Mouse (Mus musculus): ENCODE results near the gene Polr1c. TPM values are rescaled to one million over a fixed set of nuclear protein-coding genes. Genes with fewer than 3 reads are reported as not detected.

The Polr1c gene
- total and polyA plus RNA-seq, 3 experiments = 195 to 197 TPM; not detected in 1

DNA sequence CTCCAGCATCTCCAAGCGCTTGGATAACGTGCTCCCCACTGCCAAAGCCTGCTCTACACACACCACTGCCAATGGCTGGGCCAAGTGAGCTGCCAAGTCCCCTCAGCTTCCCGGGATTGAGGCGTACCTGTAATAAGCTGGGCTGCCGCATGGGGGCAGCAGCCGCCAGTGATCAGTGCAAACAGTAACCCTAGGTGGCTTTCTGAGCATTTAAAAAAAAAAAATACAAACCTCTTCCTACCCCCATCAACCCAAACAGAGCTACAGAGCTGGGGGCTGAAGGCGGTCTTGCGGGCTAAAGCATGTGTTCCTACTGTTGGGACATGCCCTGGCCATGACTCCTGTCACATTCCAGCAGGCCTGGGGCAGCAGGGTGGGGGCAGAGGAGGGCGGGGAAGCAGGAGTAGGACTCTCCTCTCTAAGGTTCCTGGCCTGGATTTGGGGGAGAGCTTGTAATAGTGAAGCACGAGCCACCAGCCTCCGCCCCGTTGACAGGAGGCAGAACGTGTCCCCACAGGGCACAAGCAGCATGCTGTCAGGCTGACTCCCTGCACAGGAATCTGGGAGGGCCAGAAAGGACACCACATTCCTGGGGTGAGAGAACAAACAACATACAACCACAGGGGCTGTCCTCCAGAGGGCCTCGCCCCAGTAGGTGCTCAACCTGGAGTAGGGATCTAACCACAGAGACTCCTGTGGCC is 18.2 kb upstream of the Polr1c start (continued):
- TF ChIP-seq RCOR1 (IDR thresholded peaks at IDR 0.05; ENCODE audit: low read depth, low read length) (no peak), ZKSCAN1 (IDR thresholded peaks at IDR 0.05; ENCODE audit: low read depth, low read length) (no peak), NELFE (IDR thresholded peaks at IDR 0.05; ENCODE audit: low read depth, low read length) (no peak), TAL1 (IDR thresholded peaks at IDR 0.05; ENCODE audit: low read length) (no peak), JUND (IDR thresholded peaks at IDR 0.05; ENCODE audit: low read depth, low read length) (no peak), MEF2A (IDR thresholded peaks at IDR 0.05; ENCODE audit: extremely low read depth, insufficient replicate concordance, low read depth, low read length, poor library complexity, severe bottlenecking) (no peak), HCFC1 (IDR thresholded peaks at IDR 0.05; ENCODE audit: low read depth, low read length) (no peak), NRF1 (IDR thresholded peaks at IDR 0.05; ENCODE audit: insufficient read depth, low read depth, low read length, poor library complexity, severe bottlenecking) (no peak), ZNF384 (IDR thresholded peaks at IDR 0.05; ENCODE audit: low read depth, low read length) (peak; percentile 92), TCF12 (IDR thresholded peaks at IDR 0.05; ENCODE audit: low read depth, low read length) (no peak), EP300 (IDR thresholded peaks at IDR 0.05; ENCODE audit: low read depth in 1 of 2, low read length in 2 of 2) (no peak), ETS1 (IDR thresholded peaks at IDR 0.05; ENCODE audit: low read depth, low read length) (no peak), MAX (IDR thresholded peaks at IDR 0.05; ENCODE audit: low read length) (no peak), SMC3 (IDR thresholded peaks at IDR 0.05; ENCODE audit: low read depth, low read length) (peak; percentile 85), USF1 (IDR thresholded peaks at IDR 0.05; ENCODE audit: low read depth, low read length) (no peak), POLR2AphosphoS2 (IDR thresholded peaks at IDR 0.05; ENCODE audit: low read length) (no peak), BHLHE40 (IDR thresholded peaks at IDR 0.05; ENCODE audit: borderline replicate concordance, low read depth, low read length) (no peak), E2F4 (IDR thresholded peaks at IDR 0.05; ENCODE audit: borderline replicate concordance, low read depth, low read length) (no peak), POLR2A (IDR thresholded peaks at IDR 0.05; ENCODE audit: control insufficient read depth in 1 of 2, insufficient read depth in 1 of 2, low read depth in 1 of 2, low read length in 2 of 2, poor library complexity in 1 of 2) (no peak), MAFK (IDR thresholded peaks at IDR 0.05; ENCODE audit: borderline replicate concordance, low read depth, low read length) (no peak), MAZ (IDR thresholded peaks at IDR 0.05; ENCODE audit: low read depth, low read length) (no peak)

GRCm38 (mm10) chr17:46265502-46265901 is 17.6 kb upstream of the Polr1c start:
- Histone ChIP-seq H3K9ac (ENCODE audit: control insufficient read depth, low read depth, low read length, poor library complexity, severe bottlenecking) (no peak overlapping the region), H3K4me1 (ENCODE audit: control insufficient read depth in 1 of 2, insufficient read depth in 2 of 2, low read length in 2 of 2) (no peaks in the 10 kb centered on the region), H3K79me2 (ENCODE audit: control insufficient read depth, insufficient read depth, low read length, poor library complexity) (no peaks in the 10 kb centered on the region), H3K36me3 (ENCODE audit: control insufficient read depth in 1 of 2, insufficient read depth in 2 of 2, low read length in 2 of 2) (peaks cover 0 to 8% of the 10 kb centered on the region in 2 experiments; a peak in 2 of 4 replicates), H3K4me3 (ENCODE audit: control insufficient read depth in 1 of 2, insufficient read depth in 1 of 2, low read depth in 2 of 2, low read length in 2 of 2) (no peak overlapping the region), H3K27ac (ENCODE audit: control insufficient read depth, low read depth, low read length) (no peak overlapping the region), H3K9me3 (replicated peaks; ENCODE audit: insufficient read depth, low read length) (no peaks in the 10 kb centered on the region), H3K27me3 (ENCODE audit: control insufficient read depth in 1 of 2, insufficient read depth in 2 of 2, low read length in 2 of 2) (no peaks in the 10 kb centered on the region)
- DNase-seq (ENCODE audit: low read depth, low spot score) = no peak
- TF ChIP-seq HCFC1 (IDR thresholded peaks at IDR 0.05; ENCODE audit: low read depth, low read length) (no peak), TBP (IDR thresholded peaks at IDR 0.05; ENCODE audit: low read depth, low read length) (no peak), RCOR1 (IDR thresholded peaks at IDR 0.05; ENCODE audit: low read depth, low read length) (no peak), GABPA (IDR thresholded peaks at IDR 0.05; ENCODE audit: low read depth, low read length) (no peak), ZKSCAN1 (IDR thresholded peaks at IDR 0.05; ENCODE audit: low read depth, low read length) (no peak), MYC (IDR thresholded peaks at IDR 0.05; ENCODE audit: low read depth, low read length) (no peak)

Measured in MEL (cell line).